Mouse (Mus musculus) CH12.LX (cell line): Measurements from ENCODE around the gene Ehd1.

Source experiments
- GABPA ChIP-seq: IDR thresholded peaks from 2 replicates; pipeline ENCODE4 v1.6.1; 2012; ENCODE audit warnings: low read depth, low read length, improper control_type of control experiment, inconsistent platforms; ENCODE audit not compliant: insufficient replicate concordance
- MYC ChIP-seq: IDR thresholded peaks from 2 replicates; pipeline ENCODE4 v1.6.1; 2011; ENCODE audit warnings: low read depth, mild to moderate bottlenecking, improper control_type of control experiment, low read length
- RAD21 ChIP-seq: IDR thresholded peaks from 2 replicates; pipeline ENCODE4 v1.6.1; 2011; ENCODE audit warnings: low read depth, mild to moderate bottlenecking, low read length, improper control_type of control experiment, moderate library complexity

GRCm38 (mm10) chr19:6236842-6237241 is 39.7 kb upstream of the Ehd1 start:
- no peak for TF ChIP-seq GABPA
- no peak for TF ChIP-seq RAD21
- no peak for TF ChIP-seq MYC
